ENCODE assay signal across 8 mouse cellular contexts in the genomic region with DNA sequence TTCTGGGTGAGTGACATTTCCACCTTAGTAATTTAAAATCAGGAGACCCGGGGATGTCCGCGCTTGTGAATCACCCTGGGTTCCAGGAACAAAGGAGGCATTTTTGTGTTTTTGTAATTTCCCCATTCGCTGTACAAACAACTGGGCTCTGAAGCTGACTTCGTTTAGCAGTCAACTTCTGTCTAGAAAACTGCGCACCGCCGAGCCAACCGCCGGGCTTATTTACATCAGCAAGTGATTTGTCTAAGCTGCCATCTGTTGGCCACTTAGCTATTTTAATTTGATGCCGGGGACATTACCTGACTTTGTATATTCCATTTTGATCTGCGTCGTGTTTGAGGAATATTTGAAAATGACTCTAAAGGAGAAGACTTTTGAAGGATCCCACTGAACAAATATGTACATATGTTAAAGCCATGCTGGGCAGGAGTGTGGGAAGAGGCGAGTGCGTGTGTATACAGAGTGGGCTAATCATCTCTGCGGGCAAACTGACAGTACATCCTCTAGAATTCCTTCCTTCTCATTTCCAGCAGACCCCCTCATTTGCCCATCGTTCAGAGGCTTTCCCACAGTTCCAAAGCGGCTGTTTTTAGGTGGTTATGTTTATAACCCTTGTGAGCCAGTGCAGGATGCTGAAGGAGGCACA.
DNase-seq lines count a peak whose midpoint lies in the region; ATAC-seq lines count a peak whose summit lies in the region.
"Had no signal": no experiment of that assay in that cellular context is flagged by ENCODE, and none has a peak within 500 bp of the region (broad histone marks: within the 10 kb centered on the region; RNA-seq: fewer than 3 reads in every experiment).

No protein-coding gene starts in this region.

- peak overlapping the region; percentile 23 for H3K4me3 ChIP-seq in embryonic facial prominence, embryonic 13.5 days
- no peak overlapping the region for H3K4me3 ChIP-seq in limb, embryonic 12.5 days (replicated peaks)
- no peak overlapping the region for H3K4me3 ChIP-seq in heart, embryonic 10.5 days
- H3K4me3 ChIP-seq: intestine, embryonic 15.5 days had no signal

- peak overlapping the region; percentile 52 for H3K4me2 ChIP-seq in embryonic facial prominence, embryonic 13.5 days
- H3K4me2 ChIP-seq in limb, embryonic 12.5 days, result peak overlapping the region; percentile 28
- H3K4me2 ChIP-seq: intestine, embryonic 15.5 days had no signal

- H3K4me1 ChIP-seq in embryonic facial prominence, embryonic 13.5 days, result peaks cover 22% of the 10 kb centered on the region
- H3K4me1 ChIP-seq in limb, embryonic 12.5 days (replicated peaks), result peaks cover 35% of the 10 kb centered on the region
- H3K4me1 ChIP-seq in heart, embryonic 10.5 days, result peaks cover 7% of the 10 kb centered on the region; the same call in 1 of the 2 replicates

- DNase-seq in right cerebral cortex, adult 18-20 months, result peak; percentile 5
- no peak for DNase-seq in right cerebral cortex, postnatal 36 days (ENCODE audit: low spot score in 2 of 2)
- DNase-seq in right cerebral cortex, postnatal 4 days, result peak; percentile 16
- DNase-seq in heart, embryonic 10.5 days (ENCODE audit: low spot score), result no peak

- no peaks in the 10 kb centered on the region for H3K9me3 ChIP-seq in embryonic facial prominence, embryonic 13.5 days
- H3K9me3 ChIP-seq in limb, embryonic 12.5 days, result no peaks in the 10 kb centered on the region
- H3K9me3 ChIP-seq in heart, embryonic 10.5 days, result no peaks in the 10 kb centered on the region
- H3K9me3 ChIP-seq: intestine, embryonic 15.5 days had no signal

- peaks cover 47% of the 10 kb centered on the region for H3K27me3 ChIP-seq in embryonic facial prominence, embryonic 13.5 days
- peaks cover 12% of the 10 kb centered on the region for H3K27me3 ChIP-seq in limb, embryonic 12.5 days
- peaks cover 18% of the 10 kb centered on the region; the same call in 1 of the 2 replicates for H3K27me3 ChIP-seq in heart, embryonic 10.5 days (ENCODE audit: insufficient read depth, poor library complexity, severe bottlenecking)
- H3K27me3 ChIP-seq: intestine, embryonic 15.5 days had no signal

- 22% methylated on average over 18 of the region's 18 CpGs for WGBS in embryonic facial prominence, embryonic 13.5 days
- 36% methylated on average over 18 of the region's 18 CpGs for WGBS in limb, embryonic 12.5 days
- 49% methylated on average over 18 of the region's 18 CpGs for WGBS in heart, embryonic 10.5 days

- ATAC-seq in embryonic facial prominence, embryonic 13.5 days (ENCODE audit: insufficient number of reproducible peaks, insufficient read depth, low FRiP score, low TSS enrichment, low read depth), result no peak
- ATAC-seq in limb, embryonic 12.5 days (ENCODE audit: insufficient number of reproducible peaks, insufficient read depth, low FRiP score, low TSS enrichment, low read depth), result no peak
- no peak for ATAC-seq in megakaryocyte-erythroid progenitor cell, adult 5-6 weeks (replicated peaks; ENCODE audit: low FRiP score, low TSS enrichment, poor library complexity, severe bottlenecking)
- ATAC-seq: intestine, embryonic 15.5 days had no signal

- H3K36me3 ChIP-seq in embryonic facial prominence, embryonic 13.5 days, result no peaks in the 10 kb centered on the region
- H3K36me3 ChIP-seq in limb, embryonic 12.5 days, result no peaks in the 10 kb centered on the region
- H3K36me3 ChIP-seq in heart, embryonic 10.5 days, result no peaks in the 10 kb centered on the region
- H3K36me3 ChIP-seq: intestine, embryonic 15.5 days had no signal

- no peak overlapping the region for H3K27ac ChIP-seq in embryonic facial prominence, embryonic 13.5 days
- H3K27ac ChIP-seq in limb, embryonic 12.5 days, result no peak overlapping the region
- H3K27ac ChIP-seq in heart, embryonic 10.5 days, result no peak overlapping the region
- H3K27ac ChIP-seq: intestine, embryonic 15.5 days had no signal

- 0 out of 2 replicates have a peak overlapping the region, but pooled peaks have one; percentile 21 for H3K9ac ChIP-seq in embryonic facial prominence, embryonic 13.5 days
- no peak overlapping the region for H3K9ac ChIP-seq in limb, embryonic 12.5 days (replicated peaks)
- H3K9ac ChIP-seq: intestine, embryonic 15.5 days had no signal

Comparison
In these comparisons a context has a peak if more than half of its experiments do, and no peak if none do; other contexts are left out.
1. DNase-seq: peak in right cerebral cortex, adult 18-20 months (single experiment) and right cerebral cortex, postnatal 4 days (single experiment); none in right cerebral cortex, postnatal 36 days (0 of 2) and heart, embryonic 10.5 days (single experiment).